Mouse (Mus musculus) neural tube, embryonic 15.5 days (tissue): Measurements from ENCODE around the gene 1110059E24Rik. TPM values are rescaled to one million over a fixed set of nuclear protein-coding genes. Genes with fewer than 3 reads are reported as not detected.
"Not testable (repeated sequence)": the region's sequence is repeated elsewhere in the genome, so short reads cannot be mapped to it uniquely, and the experiment has no call there.

ENCODE experiments used
- ATAC-seq: fragments of 200-750 bp; cut with Nextera tagmentation; 2 replicates; pipeline ENCODE4 v1.8.0; 2017; ENCODE audit warnings: mild to moderate bottlenecking, moderate TSS enrichment, moderate library complexity; ENCODE audit not compliant: low FRiP score
- H3K27ac ChIP-seq: fragments of 300-500 bp; sonication (generic); replicated peaks from 2 replicates; pipeline ENCODE4 v1.5.1; 2015; ENCODE audit warnings: mild to moderate bottlenecking, inconsistent platforms
- H3K27me3 ChIP-seq: fragments of 300-500 bp; sonication (generic); replicated peaks from 2 replicates; pipeline ENCODE4 v1.6.1; 2015; ENCODE audit warnings: inconsistent platforms
- H3K36me3 ChIP-seq: fragments of 300-500 bp; sonication (generic); 2 replicates; pipeline ENCODE4 v1.6.1; 2015; ENCODE audit warnings: inconsistent platforms
- H3K4me1 ChIP-seq: fragments of 300-500 bp; sonication (generic); 2 replicates; pipeline ENCODE4 v1.6.1; 2015; ENCODE audit warnings: inconsistent platforms
- H3K4me2 ChIP-seq: fragments of 300-500 bp; sonication (generic); 2 replicates; pipeline ENCODE4 v1.6.1; 2015; ENCODE audit warnings: inconsistent platforms, mild to moderate bottlenecking, moderate library complexity
- H3K4me3 ChIP-seq: fragments of 300-500 bp; sonication (generic); replicated peaks from 2 replicates; pipeline ENCODE4 v1.5.1; 2015; ENCODE audit warnings: mild to moderate bottlenecking, inconsistent platforms
- H3K9ac ChIP-seq: fragments of 300-500 bp; sonication (generic); replicated peaks from 2 replicates; pipeline ENCODE4 v1.6.1; 2015; ENCODE audit warnings: mild to moderate bottlenecking, inconsistent platforms
- H3K9me3 ChIP-seq: fragments of 300-500 bp; sonication (generic); replicated peaks from 2 replicates; pipeline ENCODE4 v1.6.1; 2016; ENCODE audit warnings: inconsistent platforms
- WGBS: fragments of 180-500 bp; shearing (Covaris S2); methylation state at CpG from one replicate; pipeline ENCODE4 v1.1.7; 2015; ENCODE audit warnings: mixed read lengths; 5-methylcytosine and 5-hydroxymethylcytosine counted together
- polyA plus RNA-seq: library from polyadenylated mRNA; unstranded; fragments of >200 nt; fragmentation: Nextera tagmentation; extraction: Ambion mirVana; gene quantifications from 2 replicates; pipeline ENCODE4 v1.2.1, GENCODE M21; 2015

The 1110059E24Rik gene
- polyA plus RNA-seq, 1 experiment from 2014 or later: 54.6 TPM

DNA sequence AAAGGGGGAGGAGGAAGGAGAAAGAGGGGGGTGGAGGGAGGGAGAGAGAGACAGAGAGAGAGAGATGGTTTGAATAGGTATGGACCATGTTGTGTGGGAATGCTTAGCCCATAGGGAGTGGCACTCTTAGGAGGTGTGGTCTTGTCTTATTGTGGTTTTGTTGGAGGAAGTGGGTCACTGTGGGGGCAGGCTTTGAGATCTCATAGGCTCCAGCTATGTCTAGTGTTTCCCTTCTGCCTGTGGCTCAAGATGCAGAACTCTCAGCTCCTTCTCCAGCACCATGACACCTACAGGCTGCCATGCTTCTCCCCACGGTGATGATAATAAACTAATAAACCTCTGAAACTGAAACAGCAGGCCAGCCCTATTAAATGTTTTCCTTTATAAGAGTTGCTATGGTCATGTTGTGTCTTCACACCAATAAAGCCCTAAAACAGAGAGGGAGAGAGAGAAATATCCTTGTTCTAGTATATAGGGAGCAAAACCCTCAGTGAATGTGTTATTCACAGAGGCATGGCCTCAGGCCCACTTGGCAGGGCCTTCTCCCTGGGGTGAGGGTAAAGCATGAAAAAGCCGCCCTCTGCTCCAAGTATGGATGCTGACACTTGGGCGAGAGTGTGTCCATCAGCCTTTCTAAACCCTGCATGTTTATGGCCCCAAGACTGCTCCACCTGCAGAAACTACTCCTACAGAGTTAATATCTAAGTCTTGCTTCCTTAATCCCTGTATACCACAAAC lies 29.2 kb downstream of the 1110059E24Rik start:
- H3K27ac ChIP-seq: no peak overlapping the region
- H3K4me3 ChIP-seq: no peak overlapping the region
- no peak for ATAC-seq
- no peak overlapping the region for H3K4me2 ChIP-seq
- 44% methylated on average over 3 of the region's 3 CpGs for WGBS
- H3K9me3 ChIP-seq: no peaks in the 10 kb centered on the region
- no peak overlapping the region for H3K9ac ChIP-seq
- no peaks in the 10 kb centered on the region for H3K27me3 ChIP-seq
- no peaks in the 10 kb centered on the region for H3K36me3 ChIP-seq
- no peaks in the 10 kb centered on the region for H3K4me1 ChIP-seq

DNA sequence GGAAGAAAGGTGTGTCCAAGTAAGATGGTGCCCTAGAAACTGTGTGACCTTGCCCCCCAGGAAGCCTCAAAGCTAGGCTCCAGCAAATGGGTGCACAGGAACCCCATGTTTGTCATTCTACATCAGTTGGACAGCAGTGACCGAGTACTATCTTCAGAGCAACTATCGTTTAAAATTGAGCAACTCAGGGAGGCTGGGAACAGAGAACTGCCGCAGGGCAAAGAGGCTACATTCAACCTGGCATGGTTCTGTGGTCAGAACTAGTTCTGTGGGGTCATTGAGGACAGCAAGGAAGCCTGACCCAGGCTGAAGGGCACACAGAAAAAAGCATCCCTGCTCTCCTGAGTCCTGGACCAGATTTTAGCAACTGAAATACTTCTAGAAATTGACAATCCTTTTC lies 37.0 kb downstream of the 1110059E24Rik start:
- no peak overlapping the region for H3K27ac ChIP-seq
- 98% methylated on average over 3 of the region's 3 CpGs for WGBS
- H3K4me3 ChIP-seq: no peak overlapping the region
- no peak overlapping the region for H3K4me2 ChIP-seq
- no peaks in the 10 kb centered on the region for H3K4me1 ChIP-seq
- no peak for ATAC-seq
- no peak overlapping the region for H3K9ac ChIP-seq
- no peaks in the 10 kb centered on the region for H3K27me3 ChIP-seq
- no peaks in the 10 kb centered on the region; the same call in 1 of the 2 replicates for H3K36me3 ChIP-seq
- H3K9me3 ChIP-seq: no peaks in the 10 kb centered on the region

DNA sequence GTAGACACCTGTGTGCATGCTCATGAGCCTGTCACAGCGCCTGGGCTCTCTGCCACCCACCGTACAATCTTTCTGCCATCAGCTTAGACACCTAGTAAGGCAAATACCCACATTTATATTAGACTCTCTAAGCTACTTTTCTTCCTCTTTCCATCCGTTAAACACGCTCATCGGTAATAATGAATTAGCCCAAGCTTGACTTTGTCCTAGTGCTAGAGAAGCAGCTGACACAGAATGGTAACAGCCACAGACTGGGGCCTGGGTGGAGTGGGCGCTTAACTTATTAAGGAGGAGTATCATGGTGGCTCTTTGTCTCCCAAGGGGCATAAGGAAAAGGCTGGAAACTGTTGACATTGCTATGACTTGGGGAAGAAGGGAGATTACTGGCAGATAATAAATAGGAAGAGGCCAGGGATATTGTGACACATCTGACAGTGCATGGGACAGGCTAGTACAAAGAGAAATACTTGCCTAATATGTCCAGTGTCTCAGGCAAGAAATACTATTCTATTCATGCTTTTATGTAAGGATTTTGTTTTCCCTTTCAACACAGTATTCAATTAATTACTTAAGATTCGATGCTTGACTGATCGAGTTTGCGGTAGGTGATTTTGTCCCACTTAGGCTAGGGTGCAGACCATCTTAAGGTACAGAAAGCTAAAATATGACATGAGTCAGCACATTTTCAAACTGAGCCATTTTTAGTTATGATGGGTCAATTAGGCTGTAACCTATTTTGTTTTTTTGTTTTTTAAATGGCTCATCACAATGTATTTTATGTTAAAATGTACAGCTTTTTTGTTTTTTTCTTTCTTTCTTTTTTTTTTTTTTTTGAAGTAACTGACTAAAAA lies 40.8 kb downstream of the 1110059E24Rik start:
- no peak for ATAC-seq
- Histone ChIP-seq H3K4me3 (no peak overlapping the region), H3K27ac (no peak overlapping the region), H3K4me2 (no peak overlapping the region), H3K9ac (no peak overlapping the region), H3K27me3 (no peaks in the 10 kb centered on the region), H3K4me1 (no peaks in the 10 kb centered on the region), H3K36me3 (no peaks in the 10 kb centered on the region), H3K9me3 (no peaks in the 10 kb centered on the region)
- 88% methylated on average over 9 of the region's 9 CpGs for WGBS

DNA sequence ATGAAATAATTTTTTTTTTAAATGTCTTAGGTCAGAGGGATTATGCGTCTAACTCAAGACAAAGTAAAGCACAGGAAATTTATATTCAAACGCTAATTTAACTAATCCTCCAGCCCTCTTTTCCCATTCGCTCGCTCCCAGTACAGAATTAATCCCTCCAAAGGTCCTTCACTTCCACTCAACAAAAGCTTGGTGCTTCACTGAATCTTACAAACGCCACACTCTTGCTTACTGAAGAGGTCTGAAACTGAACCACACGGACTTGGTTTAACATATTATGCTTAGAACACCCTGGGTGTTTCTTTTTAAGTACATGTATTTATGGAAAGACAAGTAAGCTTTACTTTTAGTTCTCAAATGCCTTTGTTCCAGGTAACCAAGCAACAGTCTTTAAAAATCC lies 41.5 kb downstream of the 1110059E24Rik start:
- Histone ChIP-seq H3K4me3 (no peak overlapping the region), H3K27me3 (no peaks in the 10 kb centered on the region), H3K4me2 (no peak overlapping the region), H3K27ac (no peak overlapping the region), H3K9ac (no peak overlapping the region), H3K4me1 (no peaks in the 10 kb centered on the region), H3K36me3 (no peaks in the 10 kb centered on the region), H3K9me3 (no peaks in the 10 kb centered on the region)
- no peak for ATAC-seq
- 63% methylated on average over 6 of the region's 6 CpGs for WGBS

DNA sequence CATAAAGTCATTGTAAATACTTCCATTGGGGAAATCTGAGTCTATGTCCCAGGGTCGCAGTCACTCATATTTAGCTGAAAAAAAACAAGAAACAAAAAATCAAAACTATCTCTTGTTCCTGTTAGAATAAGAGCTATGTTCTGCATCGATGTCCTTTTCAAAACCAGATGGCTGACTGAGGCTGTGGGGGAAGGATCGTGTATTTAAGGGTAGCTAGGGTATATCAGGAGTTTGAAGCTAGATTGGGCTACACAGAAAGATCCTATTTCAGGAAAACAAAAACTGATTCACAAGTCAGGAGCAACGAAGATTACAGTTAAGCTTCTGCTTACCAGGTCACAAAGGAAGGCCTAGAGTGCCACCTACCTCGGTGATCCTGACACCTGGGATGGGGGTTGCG lies 42.5 kb downstream of the 1110059E24Rik start:
- 85% methylated on average over 6 of the region's 6 CpGs for WGBS
- H3K9ac ChIP-seq: no peak overlapping the region
- no peak overlapping the region for H3K4me2 ChIP-seq
- no peaks in the 10 kb centered on the region for H3K36me3 ChIP-seq
- no peak overlapping the region for H3K4me3 ChIP-seq
- no peak for ATAC-seq
- H3K27me3 ChIP-seq: no peaks in the 10 kb centered on the region
- H3K4me1 ChIP-seq: no peaks in the 10 kb centered on the region
- H3K27ac ChIP-seq: no peak overlapping the region
- no peaks in the 10 kb centered on the region for H3K9me3 ChIP-seq

GRCm38 (mm10) chr19:21605294-21605693 lies 47.5 kb downstream of the 1110059E24Rik start:
- WGBS: 94% methylated on average over 3 of the region's 3 CpGs
- H3K4me2 ChIP-seq: no peak overlapping the region
- no peak overlapping the region for H3K4me3 ChIP-seq
- H3K27ac ChIP-seq: no peak overlapping the region
- no peaks in the 10 kb centered on the region for H3K36me3 ChIP-seq
- no peaks in the 10 kb centered on the region for H3K4me1 ChIP-seq
- no peak for ATAC-seq
- no peak overlapping the region for H3K9ac ChIP-seq
- H3K9me3 ChIP-seq: no peaks in the 10 kb centered on the region
- no peaks in the 10 kb centered on the region for H3K27me3 ChIP-seq

DNA sequence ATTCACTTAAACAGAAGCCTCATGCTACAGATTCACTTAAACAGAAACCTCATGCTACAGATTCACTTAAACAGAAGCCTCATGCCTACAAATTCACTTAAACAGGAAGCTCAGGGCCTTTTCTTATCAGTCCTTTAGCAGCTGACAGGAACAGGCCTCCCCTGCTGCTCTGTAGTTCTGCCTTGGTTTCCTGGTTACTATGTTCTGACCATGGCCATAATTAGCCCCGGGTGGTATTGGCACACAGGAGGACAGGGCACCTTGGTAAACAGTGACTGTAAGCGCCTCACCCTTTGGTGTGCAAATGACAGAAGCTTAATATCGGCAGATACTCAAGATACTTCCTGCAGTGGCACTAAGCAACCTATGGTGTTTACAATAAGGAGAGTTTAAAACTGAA lies 48.9 kb downstream of the 1110059E24Rik start:
- Histone ChIP-seq H3K27ac (no peak overlapping the region), H3K4me3 (no peak overlapping the region), H3K9me3 (no peaks in the 10 kb centered on the region), H3K36me3 (no peaks in the 10 kb centered on the region), H3K4me1 (no peaks in the 10 kb centered on the region), H3K27me3 (no peaks in the 10 kb centered on the region), H3K4me2 (no peak overlapping the region), H3K9ac (no peak overlapping the region)
- ATAC-seq: no peak
- WGBS: 73% methylated on average over 3 of the region's 3 CpGs

GRCm38 (mm10) chr19:21601541-21602101 lies 51.2 kb downstream of the 1110059E24Rik start:
- no peak overlapping the region for H3K4me2 ChIP-seq
- WGBS: 33% methylated on average over 3 of the region's 3 CpGs

GRCm38 (mm10) chr19:21598659-21599352 lies 54.0 kb downstream of the 1110059E24Rik start:
- no peak overlapping the region for H3K27ac ChIP-seq
- no peak overlapping the region for H3K9ac ChIP-seq
- H3K36me3 ChIP-seq: peaks cover 6% of the 10 kb centered on the region; the same call in 1 of the 2 replicates
- no peaks in the 10 kb centered on the region for H3K9me3 ChIP-seq
- H3K4me3 ChIP-seq: no peak overlapping the region
- no peaks in the 10 kb centered on the region for H3K27me3 ChIP-seq
- H3K4me2 ChIP-seq: no peak overlapping the region
- 74% methylated on average over 8 of the region's 8 CpGs for WGBS
- ATAC-seq: no peak
- no peaks in the 10 kb centered on the region for H3K4me1 ChIP-seq

More at GRCm38 (mm10) chr19:21601541-21602101, 51.2 kb downstream of the 1110059E24Rik start:
- H3K4me1 ChIP-seq: no peaks in the 10 kb centered on the region
- H3K36me3 ChIP-seq: peaks cover 2% of the 10 kb centered on the region; the same call in 1 of the 2 replicates
- H3K27ac ChIP-seq: no peak overlapping the region
- ATAC-seq: no peak
- H3K27me3 ChIP-seq: no peaks in the 10 kb centered on the region
- no peaks in the 10 kb centered on the region for H3K9me3 ChIP-seq
- H3K4me3 ChIP-seq: no peak overlapping the region
- H3K9ac ChIP-seq: no peak overlapping the region

- Histone ChIP-seq H3K9me3 (no peaks in the 10 kb centered on the region), H3K27ac (no peak overlapping the region), H3K4me3 (no peak overlapping the region), H3K4me2 (no peak overlapping the region), H3K4me1 (no peaks in the 10 kb centered on the region), H3K9ac (no peak overlapping the region), H3K36me3 (peaks cover 6% of the 10 kb centered on the region; the same call in 1 of the 2 replicates), H3K27me3 (no peaks in the 10 kb centered on the region)
- ATAC-seq: no peak
- WGBS: 94% methylated on average over 1 of the region's 1 CpGs
Measured at GRCm38 (mm10) chr19:21594676-21595075, 58.1 kb downstream of the 1110059E24Rik start.

DNA sequence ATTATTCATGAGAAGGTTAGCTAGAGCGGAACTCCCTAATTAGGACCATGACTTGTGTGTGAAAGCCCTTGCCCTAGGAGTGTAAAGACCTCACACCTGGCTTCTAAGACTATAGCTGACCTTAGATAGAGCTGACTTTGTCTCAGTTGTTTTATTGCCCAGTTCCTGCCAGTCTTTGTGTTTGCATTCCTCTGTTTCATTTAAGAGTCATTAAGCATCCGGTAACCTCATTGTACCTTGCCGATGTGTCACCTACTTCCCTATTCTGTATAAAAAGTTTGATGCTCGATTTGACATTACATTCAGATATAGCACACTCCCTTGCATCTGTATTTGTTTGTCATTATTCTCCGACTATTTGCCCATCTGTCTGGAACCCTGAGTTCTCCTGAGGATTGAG lies 60.6 kb downstream of the 1110059E24Rik start:
- not testable (repeated sequence) for H3K4me2 ChIP-seq, H3K4me1 ChIP-seq, H3K27ac ChIP-seq, H3K9me3 ChIP-seq, H3K9ac ChIP-seq, H3K4me3 ChIP-seq, H3K27me3 ChIP-seq, H3K36me3 ChIP-seq, ATAC-seq
- 68% methylated on average over 5 of the region's 5 CpGs for WGBS
